Mouse (Mus musculus) kidney, postnatal 0 days (tissue): Measurements from ENCODE around the gene Pigk. TPM values are rescaled to one million over a fixed set of nuclear protein-coding genes. Genes with fewer than 3 reads are reported as not detected.
A peak's percentile ranks its signal among the peaks of the same experiment; 100 is the strongest.

ENCODE experiments used
- ATAC-seq: fragments of 200-750 bp; cut with Nextera tagmentation; replicated peaks from 2 replicates; pipeline ENCODE4 v1.8.0; 2017; ENCODE audit warnings: low read depth, moderate number of reproducible peaks, moderate TSS enrichment, moderate library complexity; ENCODE audit not compliant: low FRiP score
- DNase-seq: peaks from one replicate; pipeline ENCODE4 v3.0.0-alpha.2; 2016; ENCODE audit warnings: low spot score
- H3K27ac ChIP-seq: fragments of 300-500 bp; sonication (generic); 2 replicates; pipeline ENCODE4 v1.5.1; 2014; ENCODE audit warnings: mild to moderate bottlenecking
- H3K27me3 ChIP-seq: fragments of 300-500 bp; sonication (generic); 2 replicates; pipeline ENCODE4 v1.6.1; 2014; ENCODE audit warnings: low read length, mixed read lengths; ENCODE audit not compliant: insufficient read depth
- H3K36me3 ChIP-seq: fragments of 300-500 bp; sonication (generic); 2 replicates; pipeline ENCODE4 v1.6.1; 2014; ENCODE audit warnings: low read length, mixed read lengths; ENCODE audit not compliant: insufficient read depth
- H3K4me1 ChIP-seq: fragments of 300-500 bp; sonication (generic); replicated peaks from 2 replicates; pipeline ENCODE4 v1.6.1; 2014; ENCODE audit warnings: antibody characterized with exemption, low read length, mixed read lengths; ENCODE audit not compliant: insufficient read depth
- H3K4me2 ChIP-seq: fragments of 300-500 bp; sonication (generic); 2 replicates; pipeline ENCODE4 v1.6.1; 2014; ENCODE audit warnings: mild to moderate bottlenecking, low read length, moderate library complexity, mixed read lengths
- H3K4me3 ChIP-seq: fragments of 300-500 bp; sonication (generic); replicated peaks from 2 replicates; pipeline ENCODE4 v1.5.1; 2014; ENCODE audit warnings: low read depth, low read length
- H3K9ac ChIP-seq: fragments of 300-500 bp; sonication (generic); 2 replicates; pipeline ENCODE4 v1.6.1; 2014; ENCODE audit warnings: low read depth, low read length
- H3K9me3 ChIP-seq: fragments of 300-500 bp; sonication (generic); replicated peaks from 2 replicates; pipeline ENCODE4 v1.6.1; 2016; ENCODE audit warnings: low read length, inconsistent platforms, mixed read lengths
- CTCF ChIP-seq: IDR thresholded peaks from 2 replicates; pipeline ENCODE4 v1.5.1; 2016; ENCODE audit warnings: antibody characterized with exemption, low read depth, mild to moderate bottlenecking, moderate library complexity
- WGBS: fragments of 180-500 bp; shearing (Covaris S2); extraction: QIAGEN DNeasy Blood & Tissue Kit; methylation state at CpG from one replicate; pipeline ENCODE4 v1.1.7; 2014; 5-methylcytosine and 5-hydroxymethylcytosine counted together
- polyA plus RNA-seq: library from polyadenylated mRNA; unstranded; fragments of >200 nt; fragmentation: Nextera tagmentation; extraction: Ambion mirVana; gene quantifications from 2 replicates; pipeline ENCODE4 v1.2.1, GENCODE M21; 2015

The Pigk gene
- polyA plus RNA-seq, 1 experiment from 2014 or later, result 48.5 TPM

DNA sequence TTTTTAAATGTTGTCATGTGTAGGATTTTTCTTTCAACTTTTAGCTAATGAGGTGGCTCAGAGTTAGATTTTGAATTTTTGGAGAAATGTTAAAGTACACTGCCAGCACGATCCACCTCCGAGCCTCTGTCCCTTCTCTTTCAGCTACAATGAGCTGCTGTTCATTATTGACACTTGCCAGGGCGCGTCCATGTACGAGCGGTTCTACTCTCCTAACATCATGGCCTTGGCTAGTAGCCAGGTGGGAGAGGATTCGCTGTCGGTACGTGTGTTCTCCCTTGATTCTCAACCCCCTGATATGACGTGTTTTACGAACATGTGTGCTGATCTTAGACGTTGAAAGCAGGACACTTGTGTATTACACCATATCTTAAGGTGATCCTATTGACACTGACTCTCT, 30.4 kb downstream of the Pigk start:
- DNase-seq (no peak), ATAC-seq (no peak)
- H3K4me2 ChIP-seq, result no peak overlapping the region
- no peak overlapping the region for H3K9ac ChIP-seq
- H3K36me3 ChIP-seq, result no peaks in the 10 kb centered on the region
- no peaks in the 10 kb centered on the region for H3K9me3 ChIP-seq
- no peak overlapping the region for H3K27ac ChIP-seq
- H3K27me3 ChIP-seq, result no peaks in the 10 kb centered on the region
- H3K4me3 ChIP-seq, result no peak overlapping the region
- 87% methylated on average over 12 of the region's 12 CpGs for WGBS
- TF ChIP-seq CTCF, result no peak
- no peaks in the 10 kb centered on the region for H3K4me1 ChIP-seq

DNA sequence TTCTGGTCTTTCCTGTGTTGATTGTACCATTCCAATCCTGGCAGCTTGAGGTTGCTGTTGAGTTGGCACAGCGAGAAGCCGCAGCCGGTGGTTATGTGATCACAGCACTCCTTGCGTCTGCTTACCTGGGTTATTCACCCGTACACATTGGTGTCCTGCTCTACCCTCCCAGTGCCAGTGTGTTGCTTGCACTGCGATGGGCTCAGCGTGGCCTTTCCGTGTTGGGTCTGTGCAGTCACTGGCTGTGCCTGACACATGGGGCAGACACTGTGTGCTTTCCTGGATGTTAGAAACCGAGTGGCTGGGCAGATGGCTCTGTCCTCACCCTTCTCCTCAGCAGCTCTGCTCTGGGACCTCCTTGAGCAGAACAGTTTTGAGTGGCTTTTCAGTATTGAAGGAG, 31.7 kb downstream of the Pigk start:
- no peak for TF ChIP-seq CTCF
- no peaks in the 10 kb centered on the region for H3K27me3 ChIP-seq
- no peaks in the 10 kb centered on the region for H3K4me1 ChIP-seq
- no peaks in the 10 kb centered on the region for H3K9me3 ChIP-seq
- H3K4me2 ChIP-seq, result no peak overlapping the region
- ATAC-seq (no peak), DNase-seq (no peak)
- no peak overlapping the region for H3K27ac ChIP-seq
- H3K36me3 ChIP-seq, result no peaks in the 10 kb centered on the region
- H3K9ac ChIP-seq, result no peak overlapping the region
- WGBS, result 95% methylated on average over 9 of the region's 9 CpGs
- H3K4me3 ChIP-seq, result no peak overlapping the region

DNA sequence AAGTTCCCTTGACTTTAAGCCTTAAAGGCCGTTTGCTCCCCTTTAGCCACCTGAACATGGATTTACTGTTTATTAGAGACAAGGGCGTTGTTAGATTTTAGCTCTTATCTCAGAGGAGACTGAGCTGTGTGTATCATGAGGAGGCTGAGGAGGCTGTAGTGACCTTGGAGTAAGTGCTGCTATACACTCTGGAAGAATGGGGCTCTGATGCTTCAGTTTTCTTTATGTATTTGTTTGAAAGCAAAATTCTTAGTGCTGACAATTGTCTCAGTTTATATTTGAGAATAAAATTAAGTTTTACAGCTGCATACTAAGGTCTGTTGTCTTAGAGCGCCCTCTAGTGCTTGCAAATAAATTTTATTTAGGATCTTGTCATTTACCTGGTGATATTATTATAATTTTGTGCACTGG, 35.6 kb downstream of the Pigk start:
- Histone ChIP-seq H3K36me3 (no peaks in the 10 kb centered on the region), H3K4me2 (no peak overlapping the region), H3K4me3 (no peak overlapping the region), H3K9ac (no peak overlapping the region), H3K27ac (no peak overlapping the region), H3K27me3 (no peaks in the 10 kb centered on the region), H3K4me1 (no peaks in the 10 kb centered on the region), H3K9me3 (no peaks in the 10 kb centered on the region)
- WGBS, result 38% methylated on average over 3 of the region's 3 CpGs
- peak; percentile 90 for TF ChIP-seq CTCF
- DNase-seq (peak; percentile 89), ATAC-seq (no peak)

DNA sequence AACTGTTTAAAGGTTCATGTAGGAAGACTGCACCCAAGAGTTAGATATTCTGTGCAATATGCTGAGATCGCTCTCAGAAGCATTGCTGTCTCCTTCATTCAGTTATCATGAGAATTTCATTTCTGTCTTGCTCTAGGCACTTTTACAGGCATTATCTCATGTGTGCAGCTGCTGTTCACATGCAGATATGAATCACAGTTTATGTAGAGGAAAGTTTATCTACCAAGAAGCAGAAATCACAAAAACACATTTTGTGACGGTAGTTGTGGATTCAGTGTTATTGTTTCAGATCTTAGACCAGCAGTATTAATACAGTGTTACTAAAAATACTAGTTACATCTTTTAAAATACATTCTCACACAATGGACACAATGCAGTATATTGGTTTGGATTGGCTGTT, 36.0 kb downstream of the Pigk start:
- H3K36me3 ChIP-seq, result no peaks in the 10 kb centered on the region
- TF ChIP-seq CTCF, result no peak
- ATAC-seq (no peak), DNase-seq (no peak)
- no peaks in the 10 kb centered on the region for H3K9me3 ChIP-seq
- 72% methylated on average over 2 of the region's 2 CpGs for WGBS
- H3K4me2 ChIP-seq, result no peak overlapping the region
- no peak overlapping the region for H3K27ac ChIP-seq
- no peak overlapping the region for H3K4me3 ChIP-seq
- H3K27me3 ChIP-seq, result no peaks in the 10 kb centered on the region
- H3K9ac ChIP-seq, result no peak overlapping the region
- H3K4me1 ChIP-seq, result no peaks in the 10 kb centered on the region

DNA sequence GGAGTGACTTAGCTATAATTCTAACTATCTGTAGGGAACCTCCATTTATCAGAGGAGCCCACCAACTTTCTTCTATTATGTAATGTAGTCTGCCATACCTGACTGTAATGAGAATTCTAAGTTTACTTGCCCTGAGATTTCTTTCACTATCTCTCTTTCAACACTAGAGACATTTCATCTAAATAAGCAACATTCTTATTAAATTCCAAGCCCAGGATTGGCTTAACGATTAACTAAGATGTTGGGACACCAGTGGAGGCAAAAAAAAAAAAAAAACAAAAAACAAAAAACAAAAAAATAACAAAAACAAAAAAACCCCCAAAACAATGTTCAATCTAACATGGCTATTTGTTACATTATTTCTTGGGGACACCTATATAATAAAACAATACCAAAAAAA, 39.0 kb downstream of the Pigk start:
- WGBS, result 100% methylated on average over 1 of the region's 1 CpGs
- TF ChIP-seq CTCF, result no peak
- Histone ChIP-seq H3K4me2 (no peak overlapping the region), H3K27me3 (no peaks in the 10 kb centered on the region), H3K9ac (no peak overlapping the region), H3K9me3 (no peaks in the 10 kb centered on the region), H3K4me1 (no peaks in the 10 kb centered on the region), H3K4me3 (no peak overlapping the region), H3K27ac (no peak overlapping the region), H3K36me3 (no peaks in the 10 kb centered on the region)
- DNase-seq (no peak), ATAC-seq (no peak)

DNA sequence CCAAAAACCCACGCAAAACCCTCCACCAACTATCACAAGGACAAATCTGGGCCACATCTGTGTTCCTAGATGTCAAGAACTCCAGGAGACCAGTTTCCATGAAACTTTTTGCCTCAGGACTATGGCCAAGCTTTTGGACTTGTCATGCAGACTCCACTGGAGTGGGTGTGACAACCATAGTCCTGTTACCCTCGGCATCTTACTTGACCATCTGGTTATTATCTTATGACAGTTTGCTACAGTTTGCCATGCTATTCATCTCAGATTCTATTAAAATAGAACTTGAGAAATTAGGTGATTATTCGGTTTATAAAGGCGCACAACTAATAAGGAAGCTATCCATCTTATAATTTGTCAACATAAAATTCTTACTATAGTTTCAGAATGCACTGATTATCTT, 39.4 kb downstream of the Pigk start:
- no peak overlapping the region for H3K9ac ChIP-seq
- H3K36me3 ChIP-seq, result no peaks in the 10 kb centered on the region
- no peaks in the 10 kb centered on the region for H3K9me3 ChIP-seq
- no peak for DNase-seq
- H3K27ac ChIP-seq, result no peak overlapping the region
- ATAC-seq, result no peak
- TF ChIP-seq CTCF, result no peak
- 90% methylated on average over 4 of the region's 4 CpGs for WGBS
- H3K4me2 ChIP-seq, result no peak overlapping the region
- H3K4me1 ChIP-seq, result no peaks in the 10 kb centered on the region
- no peaks in the 10 kb centered on the region for H3K27me3 ChIP-seq
- no peak overlapping the region for H3K4me3 ChIP-seq
